Mouse (Mus musculus) left cerebral cortex, adult 2 months (tissue): Measurements from ENCODE around the gene Il15. TPM values are rescaled to one million over a fixed set of nuclear protein-coding genes. Genes with fewer than 3 reads are reported as not detected.

Experiments
- DNase-seq, 2 experiments: peaks; one replicate each; pipeline ENCODE4 v3.0.0; 2021 to 2022; ENCODE audit warnings: low spot score in 2 of 2, mixed read lengths in 1 of 2; ENCODE audit errors: extremely low spot score in 1 of 2
- H3K27ac ChIP-seq: fragments of 200-600 bp; 2 replicates; pipeline ENCODE4 v1.8.1; 2022
- H3K4me3 ChIP-seq: fragments of 200-600 bp; 2 replicates; pipeline ENCODE4 v1.8.1; 2022
- CTCF ChIP-seq: fragments of 200-600 bp; IDR thresholded peaks from 2 replicates; pipeline ENCODE4 v1.8.1; 2022; ENCODE audit warnings: antibody characterized with exemption, mild to moderate bottlenecking, moderate library complexity
- intact Hi-C: fragments of 180-260 bp; cut with DNase I; formaldehyde crosslinking; loops from one replicate; pipeline ENCODE4 v1.15.1; 2025
- total RNA-seq, 2 experiments: library from RNA; stranded (reverse); gene quantifications; 2 replicates each; pipeline ENCODE4 v1.2.3; 2021

Il15 gene
- total RNA-seq, 2 experiments from 2014 or later: 0.94 to 1.5 TPM

DNA sequence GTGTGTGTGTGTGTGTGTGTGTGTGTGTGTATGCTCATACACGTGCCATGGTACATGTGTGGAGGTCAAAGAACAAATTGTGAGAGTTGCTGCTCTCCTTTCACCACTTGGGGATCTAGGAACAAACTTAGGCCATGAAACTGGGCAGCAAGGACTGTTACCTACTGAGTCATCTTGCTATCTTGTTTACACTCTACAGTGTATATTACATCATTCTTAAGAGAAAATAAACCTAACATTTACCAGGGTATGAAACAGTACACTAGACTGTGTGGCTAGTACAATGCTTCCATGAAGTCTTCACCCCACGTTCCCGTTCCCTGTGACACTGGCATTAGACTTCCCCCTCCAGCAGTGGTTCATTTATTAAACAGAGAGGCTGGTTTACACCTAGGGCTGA is 56.5 kb downstream of the Il15 start:
- TF ChIP-seq CTCF: no peak
- no peak for DNase-seq
- Histone ChIP-seq H3K4me3 (no peak overlapping the region), H3K27ac (no peak overlapping the region)
- intact Hi-C loops: loop anchor here (5.0 to 10.0 kb wide), 2 partner anchors 338 to 396 kb away; no protein-coding TSS in a partner anchor

DNA sequence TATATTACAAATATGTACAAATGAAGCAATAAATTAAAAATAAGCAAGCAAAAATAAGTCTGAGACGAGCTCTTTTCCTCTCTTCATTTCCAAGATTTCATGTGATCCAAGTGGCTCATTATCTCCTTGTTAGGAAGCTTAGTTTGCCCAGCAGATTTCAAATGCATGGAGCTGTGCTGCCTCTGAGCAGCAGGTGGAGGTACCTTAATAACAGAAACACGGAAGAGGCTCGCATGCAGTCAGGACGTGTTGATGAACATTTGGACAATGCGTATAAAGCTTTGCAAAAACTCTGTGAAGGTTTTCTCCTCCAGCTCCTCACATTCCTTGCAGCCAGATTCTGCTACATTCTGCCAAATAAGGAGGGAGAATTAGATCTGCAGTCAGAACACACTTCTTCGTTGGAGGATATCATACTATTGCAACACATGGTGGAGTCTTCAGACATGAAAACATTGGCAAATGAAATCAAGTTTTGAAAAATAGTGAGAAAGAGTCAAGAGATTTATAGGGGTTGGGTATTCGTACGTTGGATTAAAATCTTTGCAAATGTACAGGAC is 71.3 kb downstream of the Il15 start:
- TF ChIP-seq CTCF: no peak; the same call in 1 of the 2 replicates
- no peak overlapping the region for H3K4me3 ChIP-seq
- no peak for DNase-seq
- no peak overlapping the region for H3K27ac ChIP-seq
- intact Hi-C loops: no loop called here

DNA sequence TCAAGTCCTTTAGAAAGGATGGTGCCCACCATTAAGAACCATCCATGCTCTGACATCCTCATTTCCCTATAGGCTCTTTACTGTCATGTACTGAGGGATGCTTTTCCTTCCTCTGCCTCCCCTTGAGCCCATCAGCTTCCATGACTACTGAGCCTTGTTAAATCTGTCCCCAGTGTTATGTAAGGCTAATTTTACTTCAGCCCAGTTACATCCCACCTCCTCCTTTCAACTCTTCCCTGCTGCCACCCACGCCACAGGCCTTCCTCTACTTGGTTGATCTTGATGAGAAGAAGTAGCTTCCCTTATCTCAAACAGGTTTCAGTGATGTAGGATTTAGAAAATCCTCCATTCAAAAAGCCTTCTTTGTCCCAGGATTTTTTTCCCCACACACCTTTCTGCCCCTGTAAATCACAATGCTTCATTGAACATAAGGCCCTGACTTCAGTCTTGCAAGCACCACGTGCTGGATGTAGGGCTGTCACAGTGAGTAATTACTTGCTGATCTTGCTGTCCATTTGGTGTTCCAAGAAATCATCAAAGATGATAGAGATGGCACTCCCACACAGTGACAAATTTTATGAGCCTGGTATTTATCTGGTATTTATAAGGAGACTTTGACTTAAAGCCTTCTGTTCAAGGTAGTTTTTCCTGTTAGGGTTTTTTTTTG is 74.9 kb downstream of the Il15 start:
- peak in 1 of 2 experiments; percentile 11 for DNase-seq
- TF ChIP-seq CTCF: no peak
- H3K4me3 ChIP-seq: no peak overlapping the region

DNA sequence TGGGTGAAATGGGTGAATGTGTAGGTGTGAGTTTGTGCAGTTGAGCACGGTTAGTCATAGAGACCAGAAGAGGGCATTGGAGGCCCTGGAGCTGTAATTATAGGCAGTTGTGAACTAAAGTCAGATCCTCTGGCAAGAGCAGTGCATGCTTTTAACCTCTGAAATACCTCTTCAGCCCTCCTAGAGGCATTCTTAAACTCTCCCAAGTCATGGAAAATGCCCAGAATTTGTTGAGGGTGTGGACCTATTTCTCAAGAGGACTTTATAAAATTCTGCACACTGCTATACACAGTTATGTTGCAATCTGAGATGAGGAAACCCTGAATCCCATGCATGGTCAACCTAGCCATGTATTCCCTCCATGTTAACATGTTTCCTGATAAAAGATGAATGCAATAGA is 77.0 kb downstream of the Il15 start:
- no peak for TF ChIP-seq CTCF
- no peak overlapping the region for H3K27ac ChIP-seq
- intact Hi-C loops: no loop called here
- no peak overlapping the region for H3K4me3 ChIP-seq
- DNase-seq: no peak

More for the DNA sequence above, 74.9 kb downstream of the Il15 start:
- intact Hi-C loops: no loop called here
- peak overlapping the region; percentile 53; the same call in 1 of the 2 replicates for H3K27ac ChIP-seq

DNA sequence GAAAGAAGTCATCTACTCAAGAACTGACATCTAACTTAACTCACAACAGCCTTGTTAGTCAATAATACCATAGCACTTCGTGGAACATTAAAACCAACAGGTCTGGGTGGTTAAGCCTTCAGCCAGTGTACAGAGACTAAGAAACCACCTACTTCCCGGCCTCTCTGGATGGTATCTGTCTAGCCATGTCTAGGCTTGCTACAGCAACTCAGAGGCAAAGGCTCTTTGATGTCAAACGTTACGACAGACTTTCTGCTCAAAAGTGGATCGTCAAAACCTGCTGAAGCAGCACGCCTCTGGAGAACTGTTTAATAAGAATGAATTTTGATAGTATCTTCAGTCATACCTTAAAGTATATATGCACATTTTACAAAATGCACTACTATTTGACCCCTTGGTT is 77.4 kb downstream of the Il15 start:
- TF ChIP-seq CTCF: no peak
- no peak overlapping the region for H3K4me3 ChIP-seq
- H3K27ac ChIP-seq: no peak overlapping the region
- intact Hi-C loops: no loop called here
- no peak for DNase-seq

DNA sequence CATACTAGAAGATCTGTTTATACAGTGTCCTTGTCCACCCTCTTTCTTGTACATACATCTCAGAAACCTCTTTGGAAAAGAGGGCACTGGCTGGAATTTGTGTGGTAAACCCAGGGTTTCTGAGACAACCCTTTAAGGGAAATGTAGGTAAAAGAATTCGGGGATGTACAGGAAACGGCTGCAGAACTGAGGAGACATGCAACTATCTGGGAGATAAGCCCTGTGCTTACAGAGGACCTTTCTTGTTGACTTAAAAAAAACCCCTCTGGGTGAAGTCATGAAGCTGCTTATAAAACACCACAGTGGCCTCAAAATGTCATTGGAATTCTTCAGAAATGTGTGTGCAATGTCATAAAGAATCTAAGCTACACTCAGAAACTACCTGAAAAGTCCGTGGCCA is 85.6 kb downstream of the Il15 start:
- TF ChIP-seq CTCF: no peak
- Histone ChIP-seq H3K4me3 (no peak overlapping the region), H3K27ac (no peak overlapping the region)
- DNase-seq: no peak
- intact Hi-C loops: no loop called here

DNA sequence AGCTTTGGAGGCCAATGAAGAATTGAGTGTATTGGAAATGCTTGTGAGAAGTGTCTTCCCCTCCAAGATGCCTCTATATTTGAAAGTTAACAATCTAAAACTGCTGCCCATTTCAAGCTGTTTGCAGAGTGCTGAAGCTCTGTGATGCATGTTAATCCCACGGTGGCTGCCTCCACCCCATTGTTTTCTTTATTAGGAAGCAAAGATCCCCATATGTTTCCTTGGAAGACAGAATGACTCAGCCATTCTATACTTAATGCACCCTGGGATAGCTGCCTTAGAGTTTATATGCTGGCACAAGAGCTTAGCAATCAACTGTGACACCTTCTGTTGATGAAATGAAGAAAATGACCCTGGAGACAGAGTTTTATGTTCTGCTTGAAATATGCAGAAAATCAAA is 96.6 kb downstream of the Il15 start:
- TF ChIP-seq CTCF: no peak
- intact Hi-C loops: no loop called here
- no peak overlapping the region for H3K4me3 ChIP-seq
- no peak overlapping the region for H3K27ac ChIP-seq
- no peak for DNase-seq

DNA sequence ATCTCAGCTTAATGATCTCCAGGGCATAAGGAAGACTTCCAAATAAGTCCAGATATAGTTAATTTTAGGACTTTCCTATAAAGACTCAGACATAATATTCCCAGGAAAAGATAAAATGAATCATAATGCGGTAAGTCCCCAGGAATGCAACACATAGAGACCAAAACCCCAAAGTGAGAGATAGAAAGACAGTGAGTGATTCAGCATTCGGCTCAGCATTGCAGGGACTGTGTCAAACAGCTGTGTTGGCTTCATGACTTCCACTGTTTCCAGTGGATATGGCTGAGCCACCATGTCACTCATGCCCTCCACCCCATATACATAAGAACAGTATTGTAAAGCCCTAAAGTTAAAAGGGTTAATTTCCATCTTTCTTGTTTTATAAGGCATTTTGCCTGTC is 106.8 kb downstream of the Il15 start:
- DNase-seq: no peak
- Histone ChIP-seq H3K4me3 (no peak overlapping the region), H3K27ac (no peak overlapping the region)
- intact Hi-C loops: no loop called here
- TF ChIP-seq CTCF: no peak

DNA sequence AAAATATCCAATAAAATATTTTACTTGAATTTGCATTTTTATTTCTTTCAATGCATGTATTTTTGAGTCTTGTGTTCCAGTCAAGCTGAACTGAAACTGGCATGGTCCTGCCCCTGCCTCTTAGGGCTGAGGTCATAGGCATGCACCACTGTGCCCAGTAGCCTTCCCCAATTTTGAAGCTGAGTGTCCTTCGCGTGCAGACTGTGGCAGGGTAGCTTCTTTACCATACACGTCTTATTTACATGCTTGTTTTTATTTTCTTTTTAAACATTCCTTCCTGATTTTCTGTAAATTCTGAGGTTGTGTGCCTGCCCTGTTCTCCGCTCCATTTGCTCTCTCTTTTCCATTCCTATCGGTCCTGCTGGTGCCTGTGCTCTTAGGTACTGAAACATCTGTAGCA is 111.4 kb downstream of the Il15 start:
- TF ChIP-seq CTCF: no peak
- Histone ChIP-seq H3K27ac (no peak overlapping the region), H3K4me3 (no peak overlapping the region)
- no peak for DNase-seq
- intact Hi-C loops: no loop called here

DNA sequence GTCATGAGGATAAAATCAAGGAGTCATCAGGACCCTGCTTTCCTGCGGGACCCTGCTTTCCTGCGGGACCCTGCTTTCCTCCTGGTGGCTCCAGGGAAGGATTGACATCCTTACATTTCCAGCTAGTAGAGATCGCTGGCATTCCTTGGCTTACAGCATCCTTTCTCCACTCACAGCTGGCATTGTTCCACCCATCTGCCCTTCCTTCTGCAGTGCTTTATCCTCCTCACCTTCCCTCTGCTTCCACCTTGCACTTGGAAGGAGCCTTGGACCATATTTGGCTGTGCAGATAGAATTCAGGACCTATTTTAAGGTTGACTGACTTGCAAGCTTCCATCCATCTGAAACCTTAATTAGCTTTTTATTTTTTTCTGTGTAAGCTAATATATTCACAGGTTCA is 117.2 kb downstream of the Il15 start:
- no peak overlapping the region for H3K27ac ChIP-seq
- no peak for DNase-seq
- TF ChIP-seq CTCF: no peak
- H3K4me3 ChIP-seq: no peak overlapping the region
- intact Hi-C loops: no loop called here

DNA sequence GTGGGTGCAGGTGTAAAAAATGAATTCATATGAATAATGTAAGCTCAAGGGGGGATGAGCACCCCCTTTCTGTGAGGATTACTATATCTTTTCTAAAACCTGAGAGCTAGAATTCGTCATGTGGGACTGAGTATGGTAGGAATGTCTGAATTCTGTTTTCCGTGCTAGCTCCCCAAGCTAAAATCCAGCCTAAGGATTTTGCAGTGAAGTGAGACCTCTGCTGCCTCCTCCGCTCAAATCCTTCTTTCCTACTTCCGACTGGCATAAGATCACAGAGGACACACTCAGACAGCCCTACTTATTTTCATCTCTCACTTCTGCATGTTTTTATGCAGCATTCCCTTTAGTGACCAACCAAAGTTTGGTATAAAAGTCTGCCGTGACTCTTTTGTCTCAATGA is 121.0 kb downstream of the Il15 start:
- Histone ChIP-seq H3K4me3 (no peak overlapping the region), H3K27ac (no peak overlapping the region)
- no peak for DNase-seq
- peak; percentile 9; the same call in 1 of the 2 replicates for TF ChIP-seq CTCF
- intact Hi-C loops: no loop called here
